Mouse (Mus musculus) heart, postnatal 25 days (tissue): ENCODE data around the gene Vmn1r104. TPM values are rescaled to one million over a fixed set of nuclear protein-coding genes. Genes with fewer than 3 reads are reported as not detected.
"Not testable (repeated sequence)": the region's sequence is repeated elsewhere in the genome, so short reads cannot be mapped to it uniquely, and the experiment has no call there.

Experiments
- DNase-seq: peaks from one replicate; pipeline ENCODE4 v3.0.0; 2022; ENCODE audit warnings: low spot score
- intact Hi-C: fragments of 180-260 bp; cut with DNase I; formaldehyde crosslinking; loops from one replicate; pipeline ENCODE4 v1.15.1; 2025
- total RNA-seq, 2 experiments: library from RNA; stranded (reverse); gene quantifications; 2 replicates each; pipeline ENCODE4 v1.2.3; 2021

The Vmn1r104 gene
- not detected for total RNA-seq

GRCm38 (mm10) chr7:20533537-20533936 lies at the start of gene Vmn1r104:
Gene Vmn1r104, plus strand, starts transcription at chr7:20533837.
- intact Hi-C loops, DNase-seq: not testable (repeated sequence)

- intact Hi-C loops, DNase-seq: not testable (repeated sequence)
Observed at GRCm38 (mm10) chr7:20510434-20510833, 23.2 kb upstream of the Vmn1r104 start, which contains the start of gene Vmn1r103. Gene Vmn1r103, minus strand, starts transcription at chr7:20510534.

GRCm38 (mm10) chr7:20545657-20546056 lies 12.0 kb downstream of the Vmn1r104 start, which contains the start of gene Gm5726:
Gene Gm5726, minus strand, starts transcription at chr7:20545757.
- intact Hi-C loops: not testable (repeated sequence)

GRCm38 (mm10) chr7:20576141-20576540 lies 42.5 kb downstream of the Vmn1r104 start, which contains the start of gene Gm4141:
Gene Gm4141, minus strand, starts transcription at chr7:20576241.
- intact Hi-C loops, DNase-seq: not testable (repeated sequence)

More at GRCm38 (mm10) chr7:20545657-20546056, 12.0 kb downstream of the Vmn1r104 start, which contains the start of gene Gm5726:
- DNase-seq: not testable (repeated sequence)

Other genes with a start within 250 kb of the Vmn1r104 start
- gene Gm4133, start 199.8 kb upstream of the Vmn1r104 start, total RNA-seq: not detected
- gene Gm5728, start 158.4 kb upstream of the Vmn1r104 start, total RNA-seq: not detected
- gene Vmn1r100, start 115.9 kb upstream of the Vmn1r104 start, total RNA-seq: not detected
- not detected for gene Vmn1r101, start 91.2 kb upstream of the Vmn1r104 start, total RNA-seq
- gene Gm10670, start 58.9 kb upstream of the Vmn1r104 start, total RNA-seq: not detected
- not detected for gene Vmn1r103, start 23.3 kb upstream of the Vmn1r104 start, total RNA-seq
- not detected for gene Gm5726, start 11.9 kb downstream of the Vmn1r104 start, total RNA-seq
- not detected for gene Gm4141, start 42.4 kb downstream of the Vmn1r104 start, total RNA-seq
- gene Gm4513, start 65.2 kb downstream of the Vmn1r104 start, total RNA-seq: not detected
- not detected for gene Vmn1r107, start 135.1 kb downstream of the Vmn1r104 start, total RNA-seq
- gene Vmn1r111, start 169.4 kb downstream of the Vmn1r104 start, total RNA-seq: not detected
- gene Gm10668, start 196.8 kb downstream of the Vmn1r104 start, total RNA-seq: not detected
- gene Vmn1r112, start 237.3 kb downstream of the Vmn1r104 start, total RNA-seq: not detected